Mouse (Mus musculus) neural tube, embryonic 12.5 days (tissue): ENCODE results near the gene Slc44a4. TPM values are rescaled to one million over a fixed set of nuclear protein-coding genes. Genes with fewer than 3 reads are reported as not detected.
A peak's percentile ranks its signal among the peaks of the same experiment; 100 is the strongest.
"Not testable (repeated sequence)": the region's sequence is repeated elsewhere in the genome, so short reads cannot be mapped to it uniquely, and the experiment has no call there.

Experiments used
- ATAC-seq: fragments of 200-750 bp; cut with Nextera tagmentation; 2 replicates; pipeline ENCODE4 v1.8.0; 2017; ENCODE audit warnings: low read depth, mild to moderate bottlenecking, moderate TSS enrichment, moderate library complexity; ENCODE audit not compliant: low FRiP score
- H3K27ac ChIP-seq: fragments of 300-500 bp; sonication (generic); 2 replicates; pipeline ENCODE4 v1.5.1; 2016
- H3K27me3 ChIP-seq: fragments of 300-500 bp; sonication (generic); replicated peaks from 2 replicates; pipeline ENCODE4 v1.6.1; 2016; ENCODE audit warnings: mild to moderate bottlenecking
- H3K36me3 ChIP-seq: fragments of 300-500 bp; sonication (generic); 2 replicates; pipeline ENCODE4 v1.6.1; 2016; ENCODE audit warnings: mild to moderate bottlenecking
- H3K4me1 ChIP-seq: fragments of 300-500 bp; sonication (generic); 2 replicates; pipeline ENCODE4 v1.6.1; 2016
- H3K4me2 ChIP-seq: fragments of 300-500 bp; sonication (generic); replicated peaks from 2 replicates; pipeline ENCODE4 v1.6.1; 2016; ENCODE audit warnings: mild to moderate bottlenecking
- H3K4me3 ChIP-seq: fragments of 300-500 bp; sonication (generic); 2 replicates; pipeline ENCODE4 v1.5.1; 2016
- H3K9ac ChIP-seq: fragments of 300-500 bp; sonication (generic); 2 replicates; pipeline ENCODE4 v1.6.1; 2016; ENCODE audit warnings: mild to moderate bottlenecking
- H3K9me3 ChIP-seq: fragments of 300-500 bp; sonication (generic); 2 replicates; pipeline ENCODE4 v1.6.1; 2016; ENCODE audit warnings: mild to moderate bottlenecking
- WGBS: fragments of 180-500 bp; shearing (Covaris S2); methylation state at CpG from one replicate; pipeline ENCODE4 v1.1.7; 2016; 5-methylcytosine and 5-hydroxymethylcytosine counted together
- polyA plus RNA-seq: library from polyadenylated mRNA; unstranded; fragments of >200 nt; fragmentation: Nextera tagmentation; extraction: Ambion mirVana; gene quantifications from 2 replicates; pipeline ENCODE4 v1.2.1, GENCODE M21; 2016

Slc44a4 gene
- polyA plus RNA-seq, 1 experiment from 2014 or later: not detected

GRCm38 (mm10) chr17:34957966-34958365 lies 43.7 kb downstream of the Slc44a4 start:
- H3K27me3 ChIP-seq: peaks cover 20% of the 10 kb centered on the region
- not testable (repeated sequence) for H3K9me3 ChIP-seq, H3K4me3 ChIP-seq, ATAC-seq, H3K9ac ChIP-seq, H3K36me3 ChIP-seq, H3K27ac ChIP-seq, H3K4me1 ChIP-seq, H3K4me2 ChIP-seq
- WGBS: 36% methylated on average over 26 of the region's 40 CpGs

- H3K36me3 ChIP-seq, H3K9me3 ChIP-seq, H3K4me1 ChIP-seq, H3K9ac ChIP-seq, H3K27ac ChIP-seq: not testable (repeated sequence)
- WGBS: 3% methylated on average over 33 of the region's 47 CpGs
- Histone ChIP-seq H3K4me2 (peak overlapping the region; percentile 78), H3K27me3 (peaks cover 20% of the 10 kb centered on the region), H3K4me3 (peak overlapping the region; percentile 40)
- peak; percentile 71 for ATAC-seq
These were observed 44.5 kb downstream of the Slc44a4 start for GRCm38 (mm10) chr17:34958734-34959129.

GRCm38 (mm10) chr17:34959130-34959778 lies 45.0 kb downstream of the Slc44a4 start, which contains the start of gene Hspa1b:
Gene Hspa1b (minus strand): TSS chr17:34959238.
- Histone ChIP-seq H3K4me2 (peak within 1 kb of the TSS; percentile 78), H3K9ac (0 out of 2 replicates have a peak within 1 kb of the TSS, but pooled peaks have one; percentile 33), H3K27me3 (peaks cover 20% of the 10 kb centered on the region), H3K4me3 (peak within 1 kb of the TSS; percentile 40)
- WGBS: under 1% methylated on average over 32 of the region's 32 CpGs
- not testable (repeated sequence) for H3K9me3 ChIP-seq, H3K36me3 ChIP-seq, H3K4me1 ChIP-seq, H3K27ac ChIP-seq
- peak; percentile 95 for ATAC-seq

GRCm38 (mm10) chr17:34959881-34960515 lies 45.7 kb downstream of the Slc44a4 start:
- 0 out of 2 replicates have a peak overlapping the region, but pooled peaks have one; percentile 33 for H3K9ac ChIP-seq
- no peak for ATAC-seq
- H3K4me3 ChIP-seq: peak overlapping the region; percentile 40

GRCm38 (mm10) chr17:34960702-34961493 lies 46.6 kb downstream of the Slc44a4 start:
- H3K9ac ChIP-seq: no peak overlapping the region
- peaks cover 9% of the 10 kb centered on the region for H3K4me1 ChIP-seq
- no peak overlapping the region for H3K4me3 ChIP-seq
- H3K36me3 ChIP-seq: no peaks in the 10 kb centered on the region
- no peaks in the 10 kb centered on the region for H3K9me3 ChIP-seq
- H3K4me2 ChIP-seq: no peak overlapping the region
- no peak for ATAC-seq
- H3K27me3 ChIP-seq: peaks cover 8% of the 10 kb centered on the region
- no peak overlapping the region for H3K27ac ChIP-seq

More at GRCm38 (mm10) chr17:34959881-34960515, 45.7 kb downstream of the Slc44a4 start:
- Histone ChIP-seq H3K4me2 (peak overlapping the region; percentile 78), H3K27ac (no peak overlapping the region), H3K36me3 (no peaks in the 10 kb centered on the region), H3K27me3 (peaks cover 17% of the 10 kb centered on the region), H3K4me1 (peaks cover 9% of the 10 kb centered on the region), H3K9me3 (no peaks in the 10 kb centered on the region)
- WGBS: 16% methylated on average over 12 of the region's 12 CpGs

GRCm38 (mm10) chr17:34962125-34962524 lies 47.9 kb downstream of the Slc44a4 start:
- WGBS: 41% methylated on average over 3 of the region's 3 CpGs
- H3K4me3 ChIP-seq: no peak overlapping the region
- H3K4me1 ChIP-seq: peaks cover 9% of the 10 kb centered on the region
- no peak for ATAC-seq
- no peaks in the 10 kb centered on the region for H3K9me3 ChIP-seq
- H3K27me3 ChIP-seq: peaks cover 6% of the 10 kb centered on the region
- H3K27ac ChIP-seq: no peak overlapping the region
- H3K4me2 ChIP-seq: no peak overlapping the region
- no peak overlapping the region for H3K9ac ChIP-seq
- H3K36me3 ChIP-seq: no peaks in the 10 kb centered on the region

- Histone ChIP-seq H3K4me2 (no peak overlapping the region), H3K4me1 (peaks cover 9% of the 10 kb centered on the region), H3K36me3 (no peaks in the 10 kb centered on the region), H3K9me3 (no peaks in the 10 kb centered on the region), H3K9ac (no peak overlapping the region), H3K27me3 (peaks cover 10% of the 10 kb centered on the region), H3K27ac (no peak overlapping the region), H3K4me3 (no peak overlapping the region)
- 33% methylated on average over 1 of the region's 1 CpGs for WGBS
- ATAC-seq: no peak
These were observed 48.6 kb downstream of the Slc44a4 start for GRCm38 (mm10) chr17:34962841-34963240.

GRCm38 (mm10) chr17:34964640-34965049 lies 50.4 kb downstream of the Slc44a4 start:
- Histone ChIP-seq H3K4me3 (no peak overlapping the region), H3K36me3 (no peaks in the 10 kb centered on the region), H3K27ac (no peak overlapping the region), H3K4me1 (peaks cover 5% of the 10 kb centered on the region; the same call in 1 of the 2 replicates), H3K9ac (0 out of 2 replicates have a peak overlapping the region, but pooled peaks have one; percentile 8), H3K27me3 (peaks cover 28% of the 10 kb centered on the region), H3K9me3 (no peaks in the 10 kb centered on the region), H3K4me2 (no peak overlapping the region)
- 30% methylated on average over 1 of the region's 1 CpGs for WGBS
- no peak for ATAC-seq

GRCm38 (mm10) chr17:34965627-34966026 lies 51.4 kb downstream of the Slc44a4 start:
- H3K27ac ChIP-seq: no peak overlapping the region
- WGBS: 84% methylated on average over 5 of the region's 5 CpGs
- no peaks in the 10 kb centered on the region for H3K36me3 ChIP-seq
- no peak overlapping the region for H3K4me2 ChIP-seq
- H3K4me1 ChIP-seq: no peaks in the 10 kb centered on the region
- no peak overlapping the region for H3K9ac ChIP-seq
- H3K27me3 ChIP-seq: peaks cover 31% of the 10 kb centered on the region
- ATAC-seq: no peak
- H3K4me3 ChIP-seq: no peak overlapping the region
- no peaks in the 10 kb centered on the region for H3K9me3 ChIP-seq

GRCm38 (mm10) chr17:34969822-34970221 lies 55.6 kb downstream of the Slc44a4 start, which contains the start of gene Gm20481:
Gene Gm20481 (plus strand): TSS chr17:34969912.
- not testable (repeated sequence) for H3K36me3 ChIP-seq, H3K27ac ChIP-seq, ATAC-seq, H3K4me3 ChIP-seq, H3K4me1 ChIP-seq, H3K9me3 ChIP-seq, H3K4me2 ChIP-seq, H3K9ac ChIP-seq
- H3K27me3 ChIP-seq: peaks cover 26% of the 10 kb centered on the region
- WGBS: 71% methylated on average over 8 of the region's 11 CpGs

- H3K36me3 ChIP-seq, ATAC-seq, H3K9me3 ChIP-seq, H3K4me1 ChIP-seq, H3K4me3 ChIP-seq, H3K9ac ChIP-seq, H3K4me2 ChIP-seq, H3K27ac ChIP-seq: not testable (repeated sequence)
- WGBS: 31% methylated on average over 26 of the region's 37 CpGs
- H3K27me3 ChIP-seq: peaks cover 26% of the 10 kb centered on the region
These were observed 56.6 kb downstream of the Slc44a4 start for GRCm38 (mm10) chr17:34970850-34971249.

- not testable (repeated sequence) for H3K9ac ChIP-seq, H3K9me3 ChIP-seq, H3K4me1 ChIP-seq, H3K27ac ChIP-seq, H3K36me3 ChIP-seq
- ATAC-seq: peak; percentile 57
- 7% methylated on average over 7 of the region's 43 CpGs for WGBS
- Histone ChIP-seq H3K4me3 (peak overlapping the region; percentile 36), H3K27me3 (peaks cover 26% of the 10 kb centered on the region), H3K4me2 (peak overlapping the region; percentile 77)
These were observed 57.4 kb downstream of the Slc44a4 start for GRCm38 (mm10) chr17:34971694-34972068.
